Mouse (Mus musculus) urinary bladder, adult 2 months (tissue): ENCODE measurements around the gene 2410004P03Rik. TPM values are rescaled to one million over a fixed set of nuclear protein-coding genes. Genes with fewer than 3 reads are reported as not detected.

ENCODE experiments used
- DNase-seq: peaks from one replicate; pipeline ENCODE4 v3.0.0; 2022; ENCODE audit warnings: low spot score
- polyA plus RNA-seq: library from polyadenylated mRNA; depleted of rRNA; stranded (reverse); fragments of >200 nt; gene quantifications from 2 replicates; pipeline ENCODE4 v1.2.3, GENCODE M21; 2012; rRNA removed

The 2410004P03Rik gene
- 0.07 and 0.47 TPM in 2 replicates for polyA plus RNA-seq

DNA sequence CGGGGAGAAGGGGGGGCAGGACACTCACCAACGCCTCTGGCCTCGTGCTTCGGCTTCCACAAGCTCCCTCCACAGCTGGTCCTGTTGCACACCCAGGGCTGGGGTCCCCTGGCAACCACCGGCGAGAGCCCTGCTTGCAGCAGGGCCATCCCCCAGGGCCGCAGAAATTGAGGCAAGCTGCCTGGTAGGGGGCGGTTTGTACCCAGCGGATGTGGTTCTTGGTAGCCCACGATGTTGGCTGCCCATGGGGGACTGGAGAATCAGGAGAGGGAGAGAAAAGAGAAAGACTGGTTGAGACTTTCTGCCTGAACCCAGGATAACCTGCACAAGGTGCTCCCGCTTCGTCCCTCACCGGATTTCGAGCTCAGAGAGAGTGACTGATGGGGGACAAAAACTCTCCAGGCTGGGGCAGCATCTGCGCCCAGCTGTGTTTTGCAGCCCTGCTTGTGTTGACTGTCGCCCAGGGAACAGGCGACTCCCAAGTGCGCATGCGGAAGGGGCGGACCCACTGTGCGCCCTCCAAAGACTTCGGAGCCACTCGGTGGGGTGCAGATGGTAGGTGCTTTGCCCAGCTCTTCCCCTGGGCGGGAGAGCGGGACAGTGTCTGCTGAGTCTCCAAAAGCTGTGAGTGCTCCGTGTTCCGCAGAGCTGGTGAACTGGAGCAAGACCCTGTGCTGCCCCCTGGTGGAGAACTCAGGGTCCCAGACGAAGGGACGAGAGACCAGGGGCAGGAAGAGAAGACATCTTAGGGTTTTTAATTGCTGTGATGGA is at the start of gene 2410004P03Rik:
TSS of gene 2410004P03Rik (minus strand) at position 628 of the 771 bp plus-strand sequence.
- peak; percentile 64 for DNase-seq

DNA sequence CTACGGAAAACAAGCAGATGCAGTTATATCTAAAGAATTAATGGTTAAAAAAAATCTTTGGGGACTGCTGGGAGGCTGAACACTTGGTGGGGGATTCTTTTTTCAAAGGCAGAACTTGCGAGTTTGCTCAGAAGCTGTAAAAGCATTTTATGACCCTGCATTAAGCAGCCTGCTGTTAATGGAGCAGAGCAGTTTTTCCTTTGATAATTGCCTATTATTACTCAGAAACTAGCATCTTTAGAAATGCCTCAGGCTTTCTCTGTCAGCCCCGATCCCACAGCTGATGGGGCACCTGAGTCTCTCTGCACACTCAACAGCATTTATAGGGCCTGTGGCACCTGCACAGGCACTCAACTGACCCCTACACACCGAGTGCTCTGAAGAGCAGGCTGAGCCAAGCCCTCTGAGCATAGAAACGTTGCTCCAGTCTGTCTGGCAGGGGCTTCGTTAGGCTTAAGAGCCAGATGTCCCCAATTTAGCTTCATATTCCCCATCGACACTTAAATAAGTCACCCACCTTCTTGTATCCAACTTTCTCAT is 49.7 kb upstream of the 2410004P03Rik start:
- DNase-seq, result no peak

DNA sequence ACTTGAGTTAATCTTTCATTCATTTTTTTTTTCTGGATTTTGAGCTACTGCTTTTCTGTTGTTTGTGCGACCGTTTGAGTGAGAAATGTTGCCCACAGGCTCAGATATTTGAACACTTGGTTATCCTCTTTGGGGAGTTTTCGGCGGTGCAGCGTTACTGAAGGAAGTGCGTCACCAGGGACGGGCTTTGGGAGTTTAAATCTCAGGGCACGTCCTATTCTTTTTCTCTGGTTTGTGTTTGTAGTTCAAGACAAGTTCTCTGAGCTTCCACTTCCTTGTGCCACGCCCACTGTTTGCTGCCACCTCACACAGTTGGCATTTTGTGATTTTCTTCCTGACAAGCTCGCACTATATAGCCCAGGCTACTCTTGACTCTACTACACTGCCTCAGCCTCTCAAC is 47.0 kb upstream of the 2410004P03Rik start:
- DNase-seq, result no peak

GRCm38 (mm10) chr12:17057110-17057509 is 45.6 kb upstream of the 2410004P03Rik start:
- no peak for DNase-seq

DNA sequence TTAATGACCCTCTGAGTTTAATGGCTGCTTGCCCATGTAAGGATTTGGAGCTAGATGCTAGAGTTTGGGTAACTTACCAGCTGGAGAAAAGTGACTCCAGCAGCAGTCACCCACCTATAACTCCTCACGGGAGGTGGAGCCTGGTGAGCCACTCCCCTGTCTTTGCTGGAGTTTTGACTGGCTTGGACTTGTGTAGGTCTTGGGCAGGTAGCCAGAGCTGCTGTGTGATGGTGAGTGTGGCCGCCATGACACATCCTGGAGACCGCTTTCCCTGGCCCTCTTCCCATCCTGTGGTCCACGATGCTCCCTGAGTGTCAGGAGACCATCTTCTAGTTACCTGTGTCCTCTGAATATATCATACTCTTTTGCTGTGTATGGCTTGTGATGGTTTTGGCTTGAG is 44.2 kb upstream of the 2410004P03Rik start:
- DNase-seq, result no peak

- DNase-seq, result no peak
Measured at GRCm38 (mm10) chr12:17054691-17055090, 43.2 kb upstream of the 2410004P03Rik start.

DNA sequence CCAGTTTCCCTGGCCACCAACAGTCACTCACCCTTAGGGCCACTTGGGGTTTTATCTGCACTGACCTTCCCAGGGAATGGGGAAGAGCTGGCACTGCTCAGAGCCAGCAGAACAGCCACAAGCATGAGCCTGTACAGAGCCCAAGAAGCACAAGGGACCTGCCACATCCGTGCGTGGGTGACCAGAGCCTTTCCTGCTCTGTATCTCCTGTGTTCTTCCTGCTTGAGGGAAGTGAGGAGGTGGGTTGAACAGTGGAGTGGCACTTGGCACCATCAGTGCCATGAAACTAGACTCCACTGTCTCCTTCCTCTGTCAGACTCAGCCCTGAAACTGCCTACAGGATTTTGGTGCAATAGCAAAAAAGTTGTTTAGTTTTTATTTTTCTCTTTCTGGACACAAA is 41.1 kb upstream of the 2410004P03Rik start:
- no peak for DNase-seq

GRCm38 (mm10) chr12:17051057-17051456 is 39.5 kb upstream of the 2410004P03Rik start:
- DNase-seq, result no peak

GRCm38 (mm10) chr12:17049796-17050195 is 38.3 kb upstream of the 2410004P03Rik start:
- DNase-seq, result no peak

- DNase-seq, result no peak
Measured at GRCm38 (mm10) chr12:17048979-17049612, 37.6 kb upstream of the 2410004P03Rik start.

DNA sequence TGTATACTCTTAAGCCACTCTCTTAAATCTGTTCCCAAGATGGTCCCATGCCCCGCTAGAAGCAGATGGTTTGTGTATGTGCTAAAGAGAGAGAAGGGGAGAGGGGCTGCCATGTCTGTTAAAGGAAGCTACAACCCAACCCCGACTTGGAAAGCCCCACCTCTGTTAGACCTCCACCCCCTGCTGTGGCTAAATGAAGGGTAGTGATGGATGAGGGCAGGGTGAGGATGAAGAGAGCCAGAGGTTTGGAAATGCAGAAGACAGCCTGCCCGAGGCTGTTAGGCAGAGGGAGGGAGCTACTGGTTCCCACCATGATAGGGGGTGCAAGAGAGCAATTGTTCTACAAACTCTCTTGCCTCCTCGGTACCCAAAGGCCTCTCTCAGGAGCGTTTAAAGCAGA is 31.8 kb upstream of the 2410004P03Rik start:
- no peak for DNase-seq

DNA sequence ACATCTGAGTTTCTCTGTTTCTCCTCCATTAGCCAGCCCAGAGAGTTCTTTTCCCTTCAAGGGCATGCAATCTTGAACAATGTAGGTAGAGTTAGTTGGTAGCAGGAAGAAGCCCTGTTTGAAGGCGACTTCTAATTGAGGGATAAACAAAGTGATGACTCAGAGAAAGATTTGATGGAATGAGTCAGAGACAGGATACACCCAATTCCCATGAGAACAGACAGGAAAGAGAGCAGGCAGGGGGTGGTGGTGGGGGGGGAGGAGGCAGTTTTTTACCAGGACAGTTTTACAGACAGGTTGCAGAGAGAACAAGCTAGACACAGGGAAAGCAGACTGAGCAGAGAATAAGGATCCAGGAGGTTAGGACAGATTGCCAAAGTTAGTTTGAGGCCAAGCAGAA is 29.0 kb upstream of the 2410004P03Rik start:
- no peak for DNase-seq

- DNase-seq, result no peak
Measured at GRCm38 (mm10) chr12:17039415-17039814, 27.9 kb upstream of the 2410004P03Rik start.

DNA sequence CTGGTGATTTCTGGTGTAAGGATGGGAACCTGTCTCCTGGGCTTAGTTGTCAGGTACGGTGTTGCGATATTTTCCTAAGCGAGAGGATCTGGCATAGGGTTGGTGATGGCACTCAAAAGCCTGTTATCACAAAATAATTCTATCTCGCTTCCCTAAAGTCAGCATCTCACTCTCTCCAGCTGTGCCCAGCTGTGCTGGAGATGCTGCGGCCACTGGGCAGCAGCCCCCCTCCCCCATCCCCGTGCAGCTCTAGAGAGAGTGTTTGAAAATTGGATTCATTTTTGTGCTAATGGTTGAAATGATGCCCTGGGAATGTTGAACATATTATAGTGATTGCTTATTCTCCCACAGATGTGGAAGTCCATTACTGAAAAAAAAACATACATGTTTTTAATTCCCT is 26.7 kb upstream of the 2410004P03Rik start:
- no peak for DNase-seq

- DNase-seq, result no peak
Measured at GRCm38 (mm10) chr12:17037053-17037610, 25.6 kb upstream of the 2410004P03Rik start.

DNA sequence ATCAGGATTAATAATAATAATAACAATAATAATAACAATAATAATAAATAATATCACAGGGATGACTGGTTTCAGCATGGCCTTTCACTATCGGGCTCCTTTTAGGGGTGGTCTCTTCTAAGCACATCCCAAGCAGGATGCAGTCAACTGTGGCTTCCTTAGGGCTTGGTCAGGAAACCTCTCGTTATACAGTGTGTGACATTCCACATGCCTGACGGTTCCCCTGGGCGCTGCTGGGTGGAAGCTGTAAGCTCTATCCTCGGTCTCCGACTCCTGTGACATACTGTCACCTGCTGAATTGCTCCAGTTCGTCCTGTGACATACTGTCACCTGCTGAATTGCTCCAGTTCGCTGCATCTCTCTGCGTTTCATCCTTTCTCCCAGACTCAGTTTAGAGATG is 25.0 kb upstream of the 2410004P03Rik start:
- DNase-seq, result no peak

DNA sequence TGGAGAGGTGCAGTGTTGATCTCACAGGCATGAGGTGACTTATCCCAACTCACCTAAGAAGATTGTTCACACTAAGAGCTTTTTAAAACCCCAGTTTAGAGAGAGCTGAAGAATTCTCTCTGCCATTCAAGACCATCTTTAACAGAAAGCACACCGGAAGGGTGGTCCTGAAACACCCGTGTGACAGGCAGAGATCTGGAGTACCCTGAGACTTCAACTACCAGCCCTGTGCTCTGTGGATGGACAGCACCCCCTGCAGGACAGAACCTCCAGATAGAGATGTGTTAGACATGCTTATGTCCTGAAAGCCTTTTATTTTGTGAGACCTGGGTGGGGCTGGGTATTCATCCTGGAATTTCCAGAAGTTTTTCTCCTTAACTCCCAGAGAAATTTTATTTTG is 23.6 kb upstream of the 2410004P03Rik start:
- DNase-seq, result no peak

DNA sequence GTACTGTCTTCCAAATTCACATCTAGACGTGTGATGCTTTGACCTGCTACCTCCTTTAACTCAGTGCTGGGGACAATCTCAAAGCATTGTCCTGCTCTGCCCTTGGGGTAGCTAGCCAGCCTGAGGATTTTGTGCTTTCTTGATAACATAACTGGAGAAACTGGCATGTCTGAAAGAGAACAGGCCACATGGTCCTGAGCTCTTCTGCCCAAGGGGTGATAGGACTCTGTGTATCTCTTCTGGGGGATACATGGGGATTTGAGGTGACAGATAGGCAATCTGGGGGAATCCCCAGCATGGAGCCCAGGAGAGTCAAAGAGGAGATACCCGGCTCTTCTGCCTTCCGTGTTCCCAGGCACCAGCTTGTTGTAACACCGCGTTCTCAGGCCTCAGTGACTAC is 23.1 kb upstream of the 2410004P03Rik start:
- DNase-seq, result no peak

GRCm38 (mm10) chr12:17033464-17033841 is 21.9 kb upstream of the 2410004P03Rik start:
- no peak for DNase-seq

- peak; percentile 32 for DNase-seq
Measured at GRCm38 (mm10) chr12:17032694-17033463, 21.4 kb upstream of the 2410004P03Rik start.

DNA sequence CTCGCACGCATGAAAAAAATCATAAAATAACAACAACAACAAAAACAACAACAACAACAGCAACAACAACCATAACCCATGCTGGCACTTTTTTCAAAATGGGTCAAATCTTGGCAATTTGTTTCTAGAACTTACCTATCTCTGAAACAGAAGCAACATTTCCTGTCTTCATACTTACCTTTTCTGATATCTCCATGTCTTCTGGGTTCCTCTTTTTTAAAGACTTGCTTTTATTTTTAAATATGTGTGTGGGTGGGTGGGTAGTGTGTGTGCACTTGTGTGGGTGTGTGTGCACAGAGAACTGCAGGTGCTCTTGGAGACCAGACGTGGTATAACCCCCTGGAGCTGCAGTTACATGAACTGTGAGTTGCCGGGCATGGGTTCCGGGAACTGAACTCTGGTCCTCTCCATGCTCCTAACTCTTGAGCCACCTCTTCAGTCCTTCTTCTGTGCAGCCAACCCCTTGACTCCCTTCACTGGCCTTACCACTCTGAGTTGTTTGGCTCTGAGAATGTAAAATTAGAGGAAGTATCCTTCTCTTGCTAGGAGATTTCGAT is 13.1 kb upstream of the 2410004P03Rik start:
- no peak for DNase-seq

DNA sequence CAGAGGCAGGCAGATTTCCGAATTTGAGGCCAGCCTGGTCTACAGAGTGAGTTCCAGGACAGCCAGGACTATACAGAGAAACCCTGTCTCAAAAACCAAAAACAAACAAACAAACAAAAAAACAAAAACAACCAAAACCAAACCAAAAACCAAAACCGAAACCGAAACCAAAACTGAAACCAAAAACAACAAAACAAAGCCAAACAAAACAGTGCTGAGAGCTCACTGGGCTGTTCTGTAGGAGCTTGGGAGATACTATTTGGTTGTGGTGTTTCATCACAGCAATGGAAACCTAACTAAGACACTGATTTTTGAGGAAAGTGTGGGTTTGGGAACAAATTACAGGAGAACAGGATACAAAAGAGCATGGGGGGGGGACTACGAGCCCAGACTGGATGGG is 10.6 kb upstream of the 2410004P03Rik start:
- DNase-seq, result no peak
